In the genomic region with DNA sequence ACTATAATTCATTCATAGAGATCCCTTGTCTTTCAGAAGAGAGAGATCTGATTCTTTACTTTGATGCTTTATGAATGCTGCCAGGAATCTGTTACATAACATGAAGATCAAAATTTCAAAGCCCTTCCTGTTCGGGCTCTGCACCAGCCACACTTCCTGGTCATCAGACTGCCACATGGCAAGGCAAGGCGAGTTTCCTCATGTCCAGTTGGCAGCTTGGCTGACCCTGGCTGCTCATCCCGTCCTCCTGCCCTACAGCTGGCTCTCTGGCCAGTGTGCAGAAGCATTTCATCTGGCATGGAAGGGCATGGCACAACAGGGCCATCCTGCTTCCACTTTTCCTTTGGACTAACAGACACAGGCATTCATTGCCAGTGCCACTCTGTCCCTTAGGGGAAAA, we compare ENCODE assay signal across 12 mouse cellular contexts.
DNase-seq lines count a peak whose midpoint lies in the region; ATAC-seq lines count a peak whose summit lies in the region.
"Had no signal": no experiment of that assay in that cellular context is flagged by ENCODE, and none has a peak within 500 bp of the region (broad histone marks: within the 10 kb centered on the region; RNA-seq: fewer than 3 reads in every experiment).

No protein-coding gene starts in this region.

- H3K27me3 ChIP-seq in neural tube, embryonic 15.5 days (replicated peaks) = no peaks in the 10 kb centered on the region
- H3K27me3 ChIP-seq in midbrain, embryonic 10.5 days (ENCODE audit: low read depth, poor library complexity, severe bottlenecking) = no peaks in the 10 kb centered on the region
- H3K27me3 ChIP-seq: forebrain, embryonic 12.5 days; limb, embryonic 12.5 days had no signal

- H3K9ac ChIP-seq in neural tube, embryonic 15.5 days (replicated peaks) = no peak overlapping the region
- H3K9ac ChIP-seq: forebrain, embryonic 12.5 days; limb, embryonic 12.5 days had no signal

- H3K36me3 ChIP-seq in neural tube, embryonic 15.5 days = no peaks in the 10 kb centered on the region
- no peaks in the 10 kb centered on the region for H3K36me3 ChIP-seq in midbrain, embryonic 10.5 days
- H3K36me3 ChIP-seq: forebrain, embryonic 12.5 days; limb, embryonic 12.5 days had no signal

- no peak overlapping the region for H3K27ac ChIP-seq in neural tube, embryonic 15.5 days (replicated peaks)
- H3K27ac ChIP-seq in midbrain, embryonic 10.5 days (replicated peaks) = no peak overlapping the region
- H3K27ac ChIP-seq: forebrain, embryonic 12.5 days; limb, embryonic 12.5 days had no signal

- H3K4me2 ChIP-seq in neural tube, embryonic 15.5 days = no peak overlapping the region
- H3K4me2 ChIP-seq: forebrain, embryonic 12.5 days; limb, embryonic 12.5 days; midbrain, embryonic 11.5 days had no signal

- no peak for ATAC-seq in neural tube, embryonic 15.5 days (ENCODE audit: low FRiP score)
- no peak for ATAC-seq in megakaryocyte progenitor cell, adult 5-6 weeks (replicated peaks; ENCODE audit: poor library complexity)
- ATAC-seq: intestine, postnatal 0 days had no signal

- H3K9me3 ChIP-seq in neural tube, embryonic 15.5 days (replicated peaks) = no peaks in the 10 kb centered on the region
- H3K9me3 ChIP-seq in midbrain, embryonic 10.5 days (replicated peaks) = no peaks in the 10 kb centered on the region
- H3K9me3 ChIP-seq: forebrain, embryonic 12.5 days; limb, embryonic 12.5 days had no signal

- H3K4me3 ChIP-seq in neural tube, embryonic 15.5 days (replicated peaks) = no peak overlapping the region
- H3K4me3 ChIP-seq in midbrain, embryonic 10.5 days = no peak overlapping the region
- H3K4me3 ChIP-seq: forebrain, embryonic 12.5 days; limb, embryonic 12.5 days had no signal

- peak; percentile 9 for DNase-seq in layer of hippocampus, adult 11-12 months (ENCODE audit: low spot score)
- DNase-seq in layer of hippocampus, postnatal 10 days (ENCODE audit: low spot score in 2 of 2) = no peak
- peak; percentile 55 for DNase-seq in adrenal gland, adult 2 months
- DNase-seq in cerebellum, adult 11 months = peak; percentile 28
- DNase-seq in gastrocnemius, postnatal 14 days = peak; percentile 75
- no peak for DNase-seq in midbrain, embryonic 10.5 days (ENCODE audit: low spot score)

- intact Hi-C loops in gastrocnemius, postnatal 14 days (cut with DNase I; ENCODE audit: low total_unique reads) = no loop called here

- WGBS in neural tube, embryonic 15.5 days = 72% methylated on average over 3 of the region's 3 CpGs
- 85% methylated on average over 3 of the region's 3 CpGs for WGBS in midbrain, embryonic 10.5 days

- H3K4me1 ChIP-seq in neural tube, embryonic 15.5 days = peaks cover 14% of the 10 kb centered on the region
- peaks cover 16% of the 10 kb centered on the region for H3K4me1 ChIP-seq in midbrain, embryonic 10.5 days

Comparison
In these comparisons a context has a peak if more than half of its experiments do, and no peak if none do; other contexts are left out.
1. DNase-seq: peak in layer of hippocampus, adult 11-12 months (single experiment), adrenal gland, adult 2 months (single experiment), cerebellum, adult 11 months (single experiment) and gastrocnemius, postnatal 14 days (single experiment); none in layer of hippocampus, postnatal 10 days (0 of 2) and midbrain, embryonic 10.5 days (single experiment).